Comparison of ENCODE assay signal across 9 mouse cellular contexts in genomic region chr9:40575053-40575985, GRCm38 (mm10). TPM values are rescaled to one million over a fixed set of nuclear protein-coding genes. Genes with fewer than 3 reads are reported as not detected.
A peak's percentile ranks its signal among the peaks of the same experiment; 100 is the strongest.
DNase-seq lines count a peak whose midpoint lies in the region; ATAC-seq and TF ChIP-seq lines count a peak whose summit lies in the region.
"Had no signal": no experiment of that assay in that cellular context is flagged by ENCODE, and none has a peak within 500 bp of the region (broad histone marks: within the 10 kb centered on the region; RNA-seq: fewer than 3 reads in every experiment).

No protein-coding gene starts in this region.

- no peak overlapping the region for H3K4me3 ChIP-seq in gastrocnemius, adult 2 months
- H3K4me3 ChIP-seq: limb, embryonic 12.5 days had no signal

- no peak for DNase-seq in gastrocnemius, adult 2 months
- no peak for DNase-seq in gastrocnemius, postnatal 36 days
- peak; percentile 25 to 46 for DNase-seq in adrenal gland, postnatal 36 days
- peak; percentile 85 for DNase-seq in heart, adult 8-10 months (ENCODE audit: low spot score)
- peak; percentile 58 for DNase-seq in kidney, adult 9 months
- no peak for DNase-seq in frontal cortex, postnatal 36 days (ENCODE audit: low spot score in 2 of 2)
- DNase-seq in urinary bladder, postnatal 4 days (ENCODE audit: low spot score in 2 of 2), result no peak

- H3K27ac ChIP-seq in gastrocnemius, adult 2 months, result peak overlapping the region; percentile 51
- H3K27ac ChIP-seq: limb, embryonic 12.5 days had no signal

- no peak for TF ChIP-seq CTCF in gastrocnemius, adult 2 months (IDR thresholded peaks at IDR 0.05)

- peak; percentile 48; the same call in 1 of the 2 replicates for ATAC-seq in monocyte, adult 5-6 weeks (replicated peaks; ENCODE audit: insufficient number of reproducible peaks, low FRiP score, low TSS enrichment, poor library complexity, severe bottlenecking)

- intact Hi-C loops in gastrocnemius, adult 2 months (cut with DNase I), result no loop called here
- intact Hi-C loops in gastrocnemius, postnatal 36 days (cut with DNase I), result no loop called here

RNA-seq across cellular contexts. Expression of gene Gramd1b, which starts 44.1 kb away (rescaled TPM):
- total RNA-seq in gastrocnemius, adult 2 months (2021), result 1 to 10 TPM; 5.3 to 8.2 TPM
- total RNA-seq in gastrocnemius, postnatal 36 days (2021), result 1 to 10 TPM; 6.6 to 8.8 TPM
- 100 to 1,000 TPM; 613 to 822 TPM for total RNA-seq in adrenal gland, postnatal 36 days (2021)
- 10 to 100 TPM; 12.8 to 28.0 (median 19.8) TPM for total RNA-seq in heart, adult 8-10 months (2022)
- 11.8 to 46.1 TPM (median 38.8 TPM) in 3 replicates for total RNA-seq in monocyte, adult 5-6 weeks (2017)

Comparison
In these comparisons a context has a peak if more than half of its experiments do, and no peak if none do; other contexts are left out.
1. DNase-seq: peak in adrenal gland, postnatal 36 days (2 of 2), heart, adult 8-10 months (single experiment) and kidney, adult 9 months (single experiment); none in gastrocnemius, adult 2 months (single experiment), gastrocnemius, postnatal 36 days (0 of 2), frontal cortex, postnatal 36 days (0 of 2) and urinary bladder, postnatal 4 days (0 of 2).
2. RNA of gene Gramd1b, which starts 44.1 kb away (total RNA-seq): 613 to 822 TPM in adrenal gland, postnatal 36 days; 11.8 to 46.1 TPM in monocyte, adult 5-6 weeks, 12.8 to 28.0 TPM in heart, adult 8-10 months, 6.6 to 8.8 TPM in gastrocnemius, postnatal 36 days and 5.3 to 8.2 TPM in gastrocnemius, adult 2 months; every median in the first group is over 10 times any median in the second.